Mouse (Mus musculus) liver, adult 2 months (tissue): Measurements from ENCODE around the gene Ttll11.

ENCODE experiments used
- CTCF ChIP-seq: fragments of 200-500 bp; IDR thresholded peaks from 2 replicates; pipeline ENCODE4 v1.5.1; 2011; ENCODE audit warnings: low read depth, low read length, control low read depth
- POLR2A ChIP-seq: fragments of 200-500 bp; IDR thresholded peaks from 2 replicates; pipeline ENCODE4 v1.6.1; 2011; ENCODE audit warnings: low read length, control low read depth; ENCODE audit not compliant: insufficient read depth; ENCODE audit errors: extremely low read depth

GRCm38 (mm10) chr2:35756467-35756866 is 223.2 kb downstream of the Ttll11 start:
- TF ChIP-seq CTCF = no peak
- no peak for TF ChIP-seq POLR2A
